Mouse (Mus musculus) hematopoietic stem cell, adult 5-6 weeks (primary cell): ENCODE results near the gene Gm12185. TPM values are rescaled to one million over a fixed set of nuclear protein-coding genes. Genes with fewer than 3 reads are reported as not detected.
"Not testable (repeated sequence)": the region's sequence is repeated elsewhere in the genome, so short reads cannot be mapped to it uniquely, and the experiment has no call there.

Experiments
- ATAC-seq, 2 experiments: fragments of 125-278 bp in 1 of 2; replicated peaks in 1 of 2; 2 replicates each; pipeline ENCODE4 v1.8.0; 2016 to 2017; ENCODE audit warnings: inconsistent platforms in 2 of 2, mild to moderate bottlenecking in 2 of 2, moderate number of reproducible peaks in 2 of 2, low read depth in 1 of 2, moderate TSS enrichment in 1 of 2; ENCODE audit not compliant: low FRiP score in 2 of 2, poor library complexity in 2 of 2, severe bottlenecking in 2 of 2, insufficient read depth in 1 of 2, low TSS enrichment in 1 of 2
- total RNA-seq: library from RNA; stranded (forward); fragments of 172-1452, 232-1000 nt; gene quantifications from 2 replicates; pipeline ENCODE4 v1.2.3, GENCODE M21; 2017

The Gm12185 gene
- total RNA-seq, 1 experiment from 2014 or later = 57.5 TPM

DNA sequence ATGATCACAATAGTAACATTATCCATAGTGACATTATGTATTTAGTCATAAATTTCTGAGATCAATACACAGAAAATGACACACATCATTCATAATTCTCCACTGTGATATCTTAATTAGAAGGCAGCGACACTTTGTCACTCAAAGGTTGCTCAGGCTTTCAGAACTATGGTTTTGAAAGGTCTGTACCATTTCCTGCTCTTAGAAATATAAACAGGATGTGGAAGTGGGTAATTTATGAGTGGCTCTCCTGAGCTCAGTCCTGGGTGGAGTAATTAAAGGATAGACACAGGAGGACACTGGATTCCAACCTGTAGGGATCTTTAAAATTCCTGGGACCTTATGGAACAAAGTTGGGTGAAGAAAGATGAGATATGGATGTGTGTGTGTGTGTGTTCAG is 58.6 kb downstream of the Gm12185 start:
- ATAC-seq = peak in 1 of 2 experiments; percentile 29; a peak in 1 of 4 replicates

DNA sequence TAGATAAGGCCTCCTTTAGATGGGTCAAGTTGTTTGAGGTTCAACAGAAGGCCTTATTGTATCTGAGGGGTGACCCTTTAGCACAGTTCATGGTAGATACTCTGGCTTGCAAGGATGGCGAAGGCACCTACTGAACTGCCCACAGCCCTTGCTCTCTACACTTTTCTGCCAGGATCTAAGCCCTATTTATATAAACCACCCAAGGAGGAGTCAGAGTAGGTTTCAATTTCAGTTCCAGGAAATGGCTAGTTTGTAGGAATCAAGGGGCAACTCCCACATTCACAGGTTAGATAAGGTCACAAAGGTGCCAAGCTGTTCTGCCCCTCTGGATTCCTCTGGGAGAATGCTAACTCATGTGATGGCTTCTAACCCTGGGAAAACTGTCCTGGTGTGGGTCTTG is 64.0 kb downstream of the Gm12185 start:
- not testable (repeated sequence) for ATAC-seq

DNA sequence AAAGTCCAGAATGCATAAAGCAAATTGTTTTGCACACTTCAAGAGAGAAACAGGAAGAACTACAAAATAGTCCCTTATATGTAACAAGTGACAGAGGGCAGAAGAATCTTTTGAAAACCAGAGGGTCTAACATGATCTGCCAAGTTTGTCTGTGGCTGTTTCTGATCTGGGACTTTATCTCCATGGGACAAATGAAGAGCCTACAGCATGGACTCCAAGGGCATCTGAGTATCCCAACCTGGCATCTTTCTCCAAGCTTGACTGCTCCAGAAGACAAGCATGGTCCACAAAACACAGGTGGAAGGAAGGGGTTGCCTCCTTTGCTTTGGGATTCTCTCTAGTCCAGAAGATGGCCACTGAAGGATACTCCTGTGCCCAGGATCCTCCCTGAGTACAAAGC is 65.6 kb downstream of the Gm12185 start:
- ATAC-seq = not testable (repeated sequence)

DNA sequence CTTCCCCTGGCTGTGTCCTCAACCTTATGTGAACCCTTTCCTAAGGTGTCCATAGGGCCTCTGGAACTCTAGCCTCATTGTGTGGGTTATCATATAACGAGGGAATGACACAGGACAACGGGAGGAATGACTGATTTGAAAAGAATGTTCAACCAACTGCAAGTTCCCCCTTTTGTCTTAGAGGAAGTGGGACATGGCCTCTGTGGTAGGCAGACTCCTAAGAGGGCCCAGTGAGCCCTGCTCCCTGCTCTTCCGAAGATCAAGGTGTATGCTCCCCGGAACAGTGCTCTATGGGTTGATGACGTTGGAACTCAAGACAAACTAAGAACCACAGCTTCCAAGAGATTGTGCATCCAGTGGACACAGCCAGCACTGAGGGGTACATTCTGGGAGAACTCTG is 68.2 kb downstream of the Gm12185 start:
- peak; percentile 48 to 61; a peak in 3 of 4 replicates for ATAC-seq

DNA sequence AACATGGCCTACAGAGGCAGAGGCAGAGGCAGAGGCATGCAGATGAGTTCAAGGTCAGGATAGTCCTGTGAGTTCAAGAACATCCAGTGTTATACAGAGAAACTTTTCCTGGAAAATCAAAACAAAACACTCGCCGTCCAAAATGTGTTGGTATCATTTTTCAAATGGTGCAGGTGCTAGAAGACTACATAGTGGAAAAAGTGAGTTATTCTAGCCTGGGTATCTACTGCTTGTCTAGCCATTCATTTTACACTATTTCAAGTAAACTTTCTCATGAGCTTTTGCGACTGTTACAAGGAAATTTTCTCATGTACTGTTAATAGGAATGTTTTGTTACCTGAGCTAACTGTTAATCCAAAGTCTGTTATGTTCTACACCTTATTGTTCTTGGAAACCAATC is 73.6 kb downstream of the Gm12185 start:
- ATAC-seq = no peak

DNA sequence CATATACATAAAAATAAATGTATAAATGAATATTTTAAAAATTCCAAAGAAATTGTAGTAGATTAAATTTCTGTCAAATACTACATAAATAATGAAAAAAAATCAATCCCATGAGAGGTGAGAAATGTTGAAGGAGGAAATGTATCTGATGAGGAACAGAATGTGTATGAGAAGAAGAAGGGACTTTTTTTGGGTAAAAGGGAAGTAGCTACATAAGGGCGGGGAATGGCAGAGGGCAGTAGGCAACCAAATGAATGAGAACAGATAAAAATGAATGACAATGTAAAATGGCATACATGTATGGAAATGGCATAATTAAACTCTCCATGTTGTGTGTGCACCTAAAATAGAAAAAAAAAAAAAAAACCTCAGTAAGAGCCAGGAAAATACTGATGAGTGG is 78.4 kb downstream of the Gm12185 start:
- no peak for ATAC-seq

DNA sequence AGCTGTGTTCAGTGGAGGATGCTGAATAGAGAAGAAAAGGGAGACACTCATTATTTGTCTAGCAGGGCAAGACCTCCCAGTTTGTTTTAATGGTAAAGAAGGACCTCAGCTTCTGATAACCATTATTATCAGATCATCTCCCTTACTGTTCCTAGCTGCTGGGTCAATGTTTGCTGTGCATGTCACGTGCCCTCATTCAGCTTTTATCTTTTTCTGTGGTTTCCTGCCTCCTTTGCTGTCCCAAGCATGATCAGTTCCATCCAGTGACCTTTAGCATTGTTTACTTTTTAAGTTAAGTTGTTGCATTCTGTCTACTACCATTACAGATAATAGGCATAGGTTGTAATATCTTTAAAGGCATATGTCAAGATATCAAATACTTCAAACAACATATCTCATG is 83.6 kb downstream of the Gm12185 start:
- ATAC-seq = no peak

DNA sequence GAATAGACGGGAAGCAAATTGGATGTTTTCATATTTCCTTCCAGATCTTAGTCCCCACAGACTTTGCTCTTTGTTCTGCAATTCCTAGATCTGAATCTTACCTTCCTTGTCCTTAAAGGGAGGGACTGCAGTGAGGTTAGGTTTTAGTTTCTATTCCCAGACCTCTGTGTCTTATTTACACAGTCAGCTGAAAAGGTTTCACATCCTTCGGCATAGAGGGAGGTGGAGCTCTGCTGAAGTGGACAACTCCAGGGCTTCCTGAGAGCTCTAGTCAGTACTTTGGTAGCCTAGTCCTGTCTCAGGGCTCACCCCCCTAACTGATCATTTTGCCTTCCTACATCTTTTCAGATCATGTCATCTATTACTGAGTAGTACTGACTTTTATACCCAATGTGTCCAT is 90.0 kb downstream of the Gm12185 start, which contains the start of gene Gm5431:
Gene Gm5431, minus strand, starts transcription at position 194 of the 400 bp plus-strand sequence.
- ATAC-seq = no peak

DNA sequence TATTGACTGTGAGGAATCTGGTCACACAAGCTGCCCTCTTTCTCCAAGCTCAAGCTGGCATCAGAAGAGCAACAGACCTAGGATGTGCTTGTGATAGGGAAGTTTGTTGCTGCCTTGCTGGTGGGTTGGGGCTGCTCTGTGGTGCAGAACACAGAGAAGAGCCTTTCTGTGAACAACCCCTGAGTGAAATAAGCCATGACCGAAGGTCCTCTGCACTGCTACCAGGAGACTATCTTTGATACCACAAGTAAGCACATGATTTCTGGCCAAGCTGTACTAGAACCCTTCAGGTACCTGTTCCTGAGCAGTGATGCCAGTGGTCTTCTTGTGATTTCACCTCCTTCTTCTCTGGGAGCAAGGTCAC is 90.5 kb downstream of the Gm12185 start:
- ATAC-seq = not testable (repeated sequence)

DNA sequence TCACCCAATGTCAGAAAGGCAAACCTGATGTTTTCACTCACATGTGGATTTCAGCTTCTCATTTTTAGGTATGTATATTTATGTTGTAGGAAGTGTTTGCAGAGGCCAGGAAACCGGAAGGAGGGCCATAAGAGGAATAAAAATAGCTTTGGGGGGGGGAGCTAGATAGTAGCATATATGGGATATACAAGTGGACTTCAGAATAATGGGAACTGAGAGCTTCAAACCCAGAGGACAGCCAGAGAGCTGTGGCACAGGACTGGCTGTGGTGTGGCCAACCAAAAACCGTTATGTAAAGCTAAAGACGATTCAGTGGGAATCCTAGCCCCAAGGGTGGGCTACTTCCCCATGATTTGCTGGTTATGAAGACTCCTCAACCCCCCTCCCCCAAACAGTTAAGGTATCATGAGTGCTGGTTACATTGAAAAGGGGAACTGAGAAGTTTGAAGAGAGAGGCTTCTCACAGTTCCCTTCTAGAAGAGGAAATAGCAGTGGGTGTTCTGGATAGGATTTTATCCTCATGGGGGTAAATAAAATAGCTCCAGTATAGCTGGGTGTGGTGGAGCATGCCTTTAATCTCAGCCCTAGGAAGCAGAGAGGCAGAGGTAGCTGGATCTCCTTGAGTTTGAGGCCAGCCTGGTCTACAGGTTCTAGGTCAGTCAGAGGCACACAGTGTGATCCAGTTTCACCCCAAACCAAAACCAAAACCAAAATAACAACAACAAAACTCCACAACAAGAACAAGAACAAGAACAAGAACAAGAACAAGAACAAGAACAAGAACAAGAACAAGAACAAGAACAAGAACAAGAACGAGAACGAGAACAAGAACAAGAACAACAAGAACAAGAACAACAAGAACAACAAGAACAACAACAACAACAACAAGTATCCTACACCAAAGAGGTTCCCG is 91.1 kb downstream of the Gm12185 start:
- ATAC-seq = peak; percentile 92 to 93

DNA sequence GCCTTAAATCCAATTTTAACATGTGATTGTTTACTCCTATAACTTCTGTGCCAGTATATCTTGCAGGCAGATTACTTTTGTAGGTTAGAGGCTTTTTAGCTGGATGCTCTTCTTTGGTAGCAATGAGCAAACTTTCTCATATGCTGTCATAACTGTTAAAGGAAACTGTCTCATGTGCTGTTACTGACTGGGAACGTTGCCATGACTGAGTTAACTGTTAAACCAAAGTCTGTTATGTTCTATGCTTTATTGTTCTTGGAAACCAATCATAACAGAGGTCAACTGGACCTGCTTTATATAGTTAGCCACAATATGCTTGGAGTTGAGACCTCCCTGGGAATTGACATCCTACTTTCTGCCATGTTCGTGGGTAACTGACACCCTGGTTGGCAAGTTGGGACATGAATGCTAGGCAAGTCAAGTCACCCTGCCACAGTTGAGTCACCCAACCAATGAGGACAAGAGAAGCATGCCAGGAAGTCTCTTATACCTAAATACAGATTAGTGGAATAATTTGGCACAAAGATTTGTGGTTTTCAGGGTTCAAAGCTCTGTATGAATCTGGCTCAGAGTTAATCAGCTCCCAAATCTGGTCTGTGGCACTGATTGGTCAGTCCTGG is 93.1 kb downstream of the Gm12185 start:
- ATAC-seq = no peak

DNA sequence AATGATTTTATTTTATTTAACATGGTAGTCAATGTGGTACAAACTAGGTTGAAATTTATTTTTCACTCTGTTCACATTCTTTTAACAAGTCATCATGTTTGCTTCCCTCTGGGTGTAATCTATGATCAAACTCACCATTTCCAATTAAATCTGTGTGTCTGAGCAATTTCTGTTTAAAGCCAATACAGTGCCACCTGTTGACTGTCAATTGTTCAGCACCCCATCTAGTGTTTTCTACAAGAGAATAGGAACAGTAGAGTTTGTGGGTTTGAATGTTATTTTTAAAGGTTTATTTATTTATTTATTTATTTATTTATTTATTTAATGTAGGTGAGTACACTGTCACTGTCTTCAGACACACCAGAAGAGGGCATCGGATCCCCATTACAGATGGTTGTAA is 115.3 kb downstream of the Gm12185 start:
- ATAC-seq = no peak

DNA sequence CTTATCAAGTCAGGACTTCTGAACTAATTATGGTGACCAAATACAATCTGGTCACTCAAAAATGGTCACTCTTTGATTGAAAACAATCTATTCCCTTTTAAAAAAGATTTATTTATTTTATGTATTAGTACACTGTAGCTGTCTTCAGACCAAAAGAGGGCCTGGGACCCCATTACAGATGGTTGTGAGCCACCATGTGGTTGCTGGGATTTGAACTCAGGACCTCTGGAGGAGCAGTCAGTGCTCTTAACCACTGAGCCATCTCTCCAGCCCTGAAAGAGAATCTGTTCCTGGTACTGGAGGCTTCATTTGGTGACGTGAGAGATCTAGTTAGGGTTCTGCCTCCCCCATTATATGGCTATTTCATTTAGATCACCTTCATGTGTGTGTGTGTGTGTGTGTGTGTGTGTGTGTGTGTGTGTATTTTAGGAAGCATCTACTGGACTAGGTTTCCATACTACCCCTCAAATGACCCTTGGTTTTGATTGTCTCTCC is 116.6 kb downstream of the Gm12185 start:
- not testable (repeated sequence) for ATAC-seq

DNA sequence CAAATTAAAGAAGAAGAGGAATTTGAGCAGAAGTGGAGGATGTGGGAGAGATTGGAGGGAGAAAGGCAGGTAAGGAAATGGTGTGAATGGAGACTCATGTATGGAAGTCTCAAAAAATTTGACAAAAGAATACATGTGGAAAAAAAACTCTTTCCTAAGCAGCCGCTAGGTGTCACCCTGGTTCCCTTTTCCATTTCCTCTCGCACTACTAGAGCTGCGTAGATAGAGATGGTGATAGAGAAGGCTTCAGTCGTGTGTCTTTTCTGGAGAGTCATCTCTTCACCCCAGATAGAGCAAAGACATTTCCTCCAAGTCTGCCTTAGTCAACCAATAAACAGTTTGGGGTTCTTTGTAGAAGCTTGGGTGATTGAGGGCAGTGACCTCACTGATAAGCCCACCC is 117.6 kb downstream of the Gm12185 start:
- ATAC-seq = peak; percentile 29 to 37

DNA sequence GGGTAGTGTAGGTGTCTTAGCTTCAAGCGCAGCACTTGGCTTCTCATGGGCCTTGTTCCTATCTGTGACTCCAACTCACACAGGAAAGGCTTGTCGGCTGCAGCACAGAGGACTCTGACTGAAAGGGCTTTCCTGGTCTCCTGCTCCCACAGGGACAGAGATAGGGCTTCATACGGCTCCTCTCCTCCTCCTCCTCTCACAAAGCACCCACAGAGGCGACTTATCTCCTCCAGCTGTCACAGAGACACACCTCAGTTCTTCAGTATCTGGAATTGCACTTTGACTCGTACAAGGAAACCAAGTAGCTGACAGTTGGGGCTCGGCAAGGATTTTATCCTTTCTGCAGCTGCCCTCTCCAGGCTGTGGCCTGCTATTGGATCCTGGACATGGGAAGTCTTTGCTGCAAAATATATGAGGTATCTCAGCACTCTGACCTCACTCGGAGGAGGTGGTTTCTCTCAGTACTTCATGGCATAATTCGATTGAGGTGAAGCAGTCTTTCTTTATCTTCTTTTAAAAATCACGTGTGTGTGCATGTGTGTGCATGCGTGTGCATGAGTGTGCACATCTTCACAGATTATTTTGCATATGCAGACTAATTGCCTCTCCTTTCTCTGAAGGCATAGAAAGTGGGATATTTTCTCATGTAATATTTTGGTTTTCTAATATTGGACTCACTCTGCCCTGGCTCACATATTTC is 118.3 kb downstream of the Gm12185 start:
- ATAC-seq = no peak

DNA sequence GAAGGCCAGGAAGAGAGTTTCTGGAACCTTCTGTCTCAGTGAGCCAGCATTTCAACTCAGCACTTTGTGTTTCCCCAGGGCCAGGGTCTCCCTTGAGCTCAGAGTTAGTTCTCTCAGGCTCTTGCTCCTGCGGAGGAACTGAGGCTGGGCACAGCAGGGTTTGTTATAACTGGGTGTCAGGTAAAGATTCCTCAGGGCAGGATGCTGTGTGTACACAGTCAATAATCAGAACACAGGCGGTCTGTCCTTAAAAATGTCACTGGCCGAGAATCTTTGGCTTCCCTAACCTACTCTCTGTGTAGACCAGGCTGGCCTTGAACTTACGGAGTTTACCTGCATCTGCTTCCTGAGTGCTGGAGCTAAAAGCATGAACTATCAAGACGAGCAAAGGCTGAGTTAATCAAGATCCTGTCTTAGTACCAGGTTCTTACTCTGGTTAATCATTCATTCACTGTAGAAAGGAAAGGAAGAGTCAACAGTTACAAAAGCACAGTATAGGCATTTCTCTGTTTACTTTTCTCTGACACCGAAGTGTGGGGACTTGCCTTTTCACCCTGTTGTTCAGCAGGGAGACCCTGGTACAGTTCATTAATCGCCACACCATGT is 119.2 kb downstream of the Gm12185 start:
- no peak for ATAC-seq

DNA sequence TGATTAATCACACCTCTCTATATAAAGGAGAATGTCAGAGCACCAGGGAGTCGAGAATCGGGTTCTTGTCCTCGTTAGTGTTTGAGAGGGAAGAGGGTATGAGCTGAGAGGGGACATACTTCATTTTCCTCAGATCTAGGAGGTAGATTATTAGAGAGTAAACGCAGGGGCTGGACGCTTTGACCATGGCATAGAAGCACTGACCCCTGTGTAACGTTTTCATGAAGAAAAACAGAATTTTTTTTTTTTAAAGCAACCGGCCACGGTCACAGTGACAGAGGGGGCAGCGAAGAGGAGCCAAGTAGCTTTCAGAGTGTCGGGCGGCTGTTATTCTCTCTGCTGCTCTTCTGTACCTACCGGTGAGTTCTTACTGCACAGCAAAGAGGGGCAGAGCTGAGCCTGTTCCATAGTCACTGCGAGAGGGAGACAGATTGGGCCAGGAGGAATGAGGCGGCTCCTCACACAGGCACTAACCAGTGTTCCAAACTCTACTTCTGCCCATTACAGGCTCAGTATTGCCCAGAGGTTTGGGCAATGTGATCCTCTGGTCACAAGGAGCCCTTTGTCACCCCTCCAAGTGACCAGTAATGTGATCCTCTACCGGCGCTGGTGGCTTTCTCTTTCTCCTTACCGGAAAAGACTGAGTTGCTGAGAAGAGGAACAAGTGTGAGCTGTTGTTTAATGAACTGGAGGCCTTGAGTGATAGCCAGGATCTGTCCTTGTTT is 120.0 kb downstream of the Gm12185 start:
- peak; percentile 13 to 40 for ATAC-seq
